Mouse (Mus musculus) layer of hippocampus, adult 9-11 months (tissue): Measurements from ENCODE around the gene D930007J09Rik.

Experiments used
- DNase-seq: peaks from one replicate; pipeline ENCODE4 v3.0.0; 2022

The D930007J09Rik gene

GRCm38 (mm10) chr13:32819241-32819640 is 16.6 kb upstream of the D930007J09Rik start:
- DNase-seq, result no peak

DNA sequence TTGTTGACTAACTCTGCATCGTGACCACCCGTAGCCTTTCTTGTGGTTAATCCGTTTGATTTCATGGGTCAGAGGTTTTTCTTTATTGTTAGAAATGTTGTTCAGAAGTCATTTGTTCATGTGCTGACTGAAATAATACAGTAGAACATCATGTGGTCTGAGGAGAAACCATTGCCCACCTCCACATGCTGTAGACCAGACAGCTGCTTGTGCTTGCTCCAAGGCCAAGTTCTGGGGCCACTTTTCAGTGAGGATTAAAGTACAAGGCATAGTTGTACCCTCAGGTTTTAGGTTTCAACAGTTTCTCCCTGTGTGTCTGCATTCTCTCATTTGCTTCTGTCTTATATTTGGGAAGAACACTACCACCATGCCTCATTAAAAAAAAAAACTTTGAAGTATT is 5.0 kb upstream of the D930007J09Rik start:
- DNase-seq, result no peak

- no peak for DNase-seq
Measured at GRCm38 (mm10) chr13:32806820-32807219, 4.2 kb upstream of the D930007J09Rik start.

DNA sequence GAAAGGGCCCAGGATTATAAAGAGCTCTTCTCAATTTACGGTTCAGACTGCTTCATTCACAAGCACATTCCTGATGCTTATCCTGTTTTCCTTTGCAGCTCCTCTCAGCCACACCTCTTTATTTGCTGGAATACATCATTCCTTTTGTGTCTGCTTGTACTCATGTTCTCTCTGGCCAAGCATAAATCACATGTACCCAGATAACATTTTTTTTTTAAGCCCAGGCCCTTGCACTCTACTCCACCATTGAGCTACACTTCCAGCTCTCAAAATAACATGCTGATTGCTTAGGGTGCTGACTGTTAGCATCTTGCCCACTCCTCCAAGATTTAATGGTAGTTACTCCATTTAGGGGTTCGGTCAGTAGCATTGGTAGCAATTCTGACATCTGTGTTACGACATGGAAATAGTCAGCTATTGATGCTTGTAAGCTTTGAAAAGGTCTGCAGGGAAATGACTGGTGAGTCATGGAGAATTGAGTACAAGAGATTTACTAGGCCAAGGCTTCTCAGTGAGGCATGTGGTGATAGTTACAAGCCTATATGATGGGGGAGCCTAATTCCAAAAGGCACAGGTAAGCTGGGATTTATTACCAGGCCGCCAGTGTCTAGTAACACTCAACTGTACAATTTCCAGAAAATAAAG is 1.2 kb upstream of the D930007J09Rik start:
- DNase-seq, result no peak

DNA sequence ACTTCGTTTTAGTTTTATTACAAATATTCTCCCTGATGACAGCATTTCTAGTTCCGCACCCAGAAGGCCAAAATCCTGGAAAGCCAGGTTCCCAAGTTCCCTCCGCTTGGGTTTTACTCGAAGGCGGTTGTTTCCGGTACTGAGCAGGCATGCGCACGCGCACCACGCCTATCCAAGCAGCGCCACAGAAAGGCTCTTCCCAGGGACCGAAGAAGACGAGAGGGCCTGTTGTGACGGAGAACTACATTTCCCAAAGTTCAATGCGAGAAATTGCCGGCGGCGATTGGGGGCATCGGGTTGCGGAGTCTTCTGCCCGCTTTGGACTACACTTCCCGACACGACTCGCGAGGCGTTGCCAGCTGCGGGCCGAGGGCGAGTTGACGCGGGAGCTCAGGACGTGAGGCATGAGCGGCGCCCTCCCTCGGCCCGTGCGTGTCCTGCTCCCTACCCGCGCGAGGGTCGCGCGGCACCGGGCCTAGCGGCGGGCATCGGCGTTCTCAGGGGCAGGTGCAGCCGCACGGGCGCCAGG is 892 bp downstream of the D930007J09Rik start, which contains the start of gene Wrnip1:
Wrnip1 (plus strand) TSS at position 346 of the 529 bp plus-strand sequence.
- DNase-seq, result peak; percentile 99

GRCm38 (mm10) chr13:32800859-32801258 is 1.8 kb downstream of the D930007J09Rik start:
- DNase-seq, result no peak

DNA sequence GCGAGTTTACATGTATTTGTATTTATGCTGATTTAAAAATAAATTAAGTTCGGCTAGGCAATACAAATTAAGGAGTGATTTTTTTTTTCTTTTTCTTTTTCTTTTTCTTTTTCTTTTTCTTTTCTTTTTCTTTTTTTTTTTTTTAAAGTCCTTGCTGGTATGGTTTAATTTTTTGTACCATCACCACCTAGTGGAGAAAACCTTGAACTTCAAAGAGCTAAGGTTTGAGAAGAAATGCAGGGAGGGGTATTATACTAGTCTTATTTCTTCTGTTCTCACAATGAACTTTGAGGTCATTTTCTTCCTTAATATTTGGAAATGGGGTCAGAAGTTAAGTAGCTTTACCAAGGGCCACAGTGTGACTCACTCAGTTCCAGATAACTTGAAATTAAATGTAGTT is 3.5 kb downstream of the D930007J09Rik start:
- no peak for DNase-seq

DNA sequence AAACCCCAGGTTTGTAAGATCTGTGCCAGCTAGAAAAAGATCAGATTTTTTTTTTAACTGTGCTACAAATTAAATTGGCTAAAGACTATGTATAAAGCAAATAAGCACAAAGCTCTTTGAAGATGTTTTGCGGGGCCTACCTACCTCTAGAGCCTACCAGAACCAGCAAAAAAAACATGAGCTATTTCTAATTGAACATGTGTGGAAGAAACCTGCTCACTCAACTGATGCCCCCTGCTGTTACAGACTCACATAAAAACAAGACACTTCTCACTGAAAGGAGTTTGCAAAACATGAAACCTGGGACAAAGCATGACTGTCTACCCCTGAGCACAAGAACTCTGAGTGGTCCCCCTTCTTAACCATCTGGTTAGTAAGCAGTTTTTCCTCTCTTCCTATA is 5.6 kb downstream of the D930007J09Rik start:
- no peak for DNase-seq

- no peak for DNase-seq
Measured at GRCm38 (mm10) chr13:32795166-32795565, 7.5 kb downstream of the D930007J09Rik start.

DNA sequence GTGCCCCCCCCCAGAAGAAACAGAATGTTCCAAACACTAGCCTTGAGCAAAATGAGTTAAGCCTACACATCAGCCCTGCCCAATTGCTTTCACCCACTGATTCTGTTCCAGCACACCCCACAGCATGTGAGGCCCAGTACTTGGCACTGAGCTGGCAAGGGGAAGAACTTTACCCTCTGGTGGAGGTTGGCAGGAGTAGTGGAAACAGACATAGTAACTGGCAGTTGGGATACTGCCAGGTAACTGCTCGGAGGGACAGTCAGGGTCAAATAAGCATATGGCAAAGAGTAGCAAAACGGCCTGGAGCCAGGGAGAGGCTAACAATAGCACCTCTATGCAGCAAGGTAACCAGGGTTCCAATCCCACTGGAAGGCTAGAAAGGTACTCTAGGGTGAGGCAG is 8.0 kb downstream of the D930007J09Rik start:
- DNase-seq, result no peak

DNA sequence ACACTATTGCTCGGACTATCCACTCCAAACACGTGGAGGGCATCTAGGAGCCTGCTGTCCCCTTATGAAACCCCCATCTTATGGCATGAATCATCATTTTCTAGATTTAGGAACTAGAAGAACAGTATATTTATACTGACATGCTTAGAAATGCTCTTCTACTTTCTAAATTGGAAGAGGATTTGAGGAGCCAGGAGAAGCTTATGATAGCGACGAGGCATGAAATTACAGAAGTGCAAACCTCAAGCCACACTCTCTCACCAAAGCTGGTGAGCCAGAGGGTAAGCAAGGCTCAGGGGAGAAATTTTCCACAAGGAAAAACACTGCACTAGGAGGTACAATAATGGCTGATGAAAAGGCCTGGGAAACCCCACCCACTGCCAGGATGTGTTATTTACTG is 12.9 kb downstream of the D930007J09Rik start:
- no peak for DNase-seq

- no peak for DNase-seq
Measured at GRCm38 (mm10) chr13:32787584-32787983, 15.1 kb downstream of the D930007J09Rik start.

GRCm38 (mm10) chr13:32783816-32784215 is 18.8 kb downstream of the D930007J09Rik start, which contains the start of gene Mylk4:
Mylk4 (minus strand) TSS chr13:32783954.
- DNase-seq, result no peak

DNA sequence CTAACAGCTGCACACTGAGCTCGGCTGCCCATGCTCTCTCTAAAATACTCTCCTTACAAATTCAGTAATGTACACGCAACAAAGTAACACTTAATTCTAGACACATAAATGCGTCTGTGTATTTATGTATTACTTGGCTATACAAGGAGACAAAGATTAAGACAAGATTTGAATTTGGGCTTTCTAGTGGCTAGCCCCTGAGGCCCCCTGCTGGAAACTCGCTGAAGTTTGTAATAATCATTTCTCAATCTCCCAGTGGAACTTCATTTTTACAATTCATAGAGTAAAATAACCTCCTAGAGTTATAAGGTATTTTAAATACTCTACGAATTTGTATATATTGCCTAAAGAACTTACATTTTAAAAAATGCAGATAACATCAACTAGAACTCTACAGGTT is 19.6 kb downstream of the D930007J09Rik start:
- no peak for DNase-seq

DNA sequence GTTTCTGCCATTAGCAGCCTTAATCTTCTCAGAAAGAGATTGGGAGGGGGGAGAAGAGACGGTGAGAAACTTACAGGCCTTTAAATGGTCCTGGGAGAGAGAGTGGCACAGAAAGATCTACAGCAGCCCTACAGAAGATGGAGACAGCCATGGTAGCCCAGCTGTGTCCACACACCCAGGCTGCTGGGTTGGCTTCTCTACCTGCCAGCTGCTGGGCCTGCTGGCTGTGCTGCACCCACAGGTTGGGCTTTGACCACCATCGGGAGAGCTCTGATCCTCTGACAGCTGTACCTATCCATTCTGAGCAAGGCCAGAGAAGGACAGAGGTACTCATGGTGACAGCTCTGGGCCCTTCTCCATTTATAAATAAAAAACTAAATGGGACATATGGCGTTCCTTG is 23.8 kb downstream of the D930007J09Rik start:
- no peak for DNase-seq

- no peak for DNase-seq
Measured at GRCm38 (mm10) chr13:32776350-32776749, 26.3 kb downstream of the D930007J09Rik start.

DNA sequence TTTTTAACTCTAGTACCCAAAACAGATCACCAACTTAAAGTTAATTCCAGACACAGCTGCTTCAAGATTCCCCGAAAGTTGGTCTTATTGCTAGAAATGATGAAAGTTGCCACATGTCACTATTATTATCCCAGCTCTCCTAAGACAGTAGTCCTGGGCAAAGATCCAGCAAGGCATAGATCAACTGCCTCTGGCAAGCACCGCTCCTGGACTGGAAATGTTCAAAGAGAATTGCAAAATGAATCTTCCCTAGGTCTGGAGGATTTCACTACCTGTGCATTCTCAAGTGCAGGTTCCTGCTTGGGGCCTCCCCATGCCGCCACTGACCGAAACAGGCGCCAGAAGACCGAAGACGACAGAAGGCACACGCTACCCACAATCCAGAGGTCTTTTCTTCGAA is 26.8 kb downstream of the D930007J09Rik start:
- no peak for DNase-seq

- DNase-seq, result no peak
Measured at GRCm38 (mm10) chr13:32769960-32770359, 32.7 kb downstream of the D930007J09Rik start.

DNA sequence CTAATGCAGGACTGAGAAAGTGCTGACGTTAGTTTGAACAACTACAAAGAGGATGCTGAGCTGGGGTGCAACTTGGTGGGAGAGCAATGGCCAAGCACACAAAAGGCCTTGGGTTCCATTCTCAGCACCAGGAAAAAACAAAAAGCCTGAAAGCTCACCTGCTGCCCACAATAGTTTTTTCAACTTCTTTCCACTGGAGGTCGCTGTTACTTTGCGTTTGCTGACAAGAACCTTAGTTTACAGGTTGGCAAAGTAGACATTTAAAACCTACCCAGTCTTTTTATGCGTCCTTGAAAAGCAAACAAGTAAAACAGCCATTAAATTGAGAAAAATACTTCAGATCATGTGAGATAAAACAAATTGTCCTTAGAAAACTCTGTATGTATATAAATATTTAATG is 34.5 kb downstream of the D930007J09Rik start:
- no peak for DNase-seq

GRCm38 (mm10) chr13:32764448-32764847 is 38.2 kb downstream of the D930007J09Rik start:
- DNase-seq, result no peak

DNA sequence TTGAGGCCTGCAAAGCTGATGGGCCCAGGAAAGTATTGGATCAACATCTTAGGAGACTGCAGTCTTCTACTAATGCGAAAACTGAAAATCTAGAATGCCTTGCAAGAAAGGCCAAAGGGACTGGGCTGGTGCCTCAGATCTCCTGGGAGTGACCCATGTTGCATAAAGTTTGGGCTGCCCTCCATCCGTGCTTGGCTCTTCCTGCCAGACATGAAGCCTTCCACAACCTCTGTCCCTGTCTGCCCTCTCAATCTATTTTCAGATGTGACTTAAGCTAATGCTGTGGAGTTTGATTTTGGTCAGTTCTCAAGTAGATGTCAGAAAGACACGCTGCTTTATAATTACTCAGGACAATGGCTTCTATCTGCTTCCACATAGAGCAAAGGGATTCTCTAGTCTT is 39.5 kb downstream of the D930007J09Rik start:
- no peak for DNase-seq

DNA sequence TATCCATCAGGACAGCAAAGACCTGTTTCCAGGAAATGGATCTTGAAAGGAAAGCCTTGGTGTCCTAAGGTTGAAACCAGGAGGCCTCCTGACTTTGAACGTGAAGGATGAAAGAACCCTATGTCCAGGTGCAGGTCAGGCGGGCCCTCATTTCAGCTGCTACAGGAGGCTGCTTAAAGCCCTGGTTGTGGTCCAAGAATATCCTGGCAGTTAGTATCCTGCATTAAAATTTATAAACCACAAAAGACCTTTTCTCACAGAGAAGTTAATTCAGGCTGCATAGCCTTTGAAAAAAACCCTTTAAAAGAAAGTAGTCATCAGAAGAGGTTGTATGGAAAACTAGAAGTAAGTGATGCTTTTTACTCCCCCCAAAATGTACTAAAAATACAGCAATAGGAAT is 41.9 kb downstream of the D930007J09Rik start:
- DNase-seq, result no peak

GRCm38 (mm10) chr13:32759036-32759435 is 43.6 kb downstream of the D930007J09Rik start:
- DNase-seq, result no peak
